10 mouse cellular contexts compared by ENCODE assay signal in the genomic region with DNA sequence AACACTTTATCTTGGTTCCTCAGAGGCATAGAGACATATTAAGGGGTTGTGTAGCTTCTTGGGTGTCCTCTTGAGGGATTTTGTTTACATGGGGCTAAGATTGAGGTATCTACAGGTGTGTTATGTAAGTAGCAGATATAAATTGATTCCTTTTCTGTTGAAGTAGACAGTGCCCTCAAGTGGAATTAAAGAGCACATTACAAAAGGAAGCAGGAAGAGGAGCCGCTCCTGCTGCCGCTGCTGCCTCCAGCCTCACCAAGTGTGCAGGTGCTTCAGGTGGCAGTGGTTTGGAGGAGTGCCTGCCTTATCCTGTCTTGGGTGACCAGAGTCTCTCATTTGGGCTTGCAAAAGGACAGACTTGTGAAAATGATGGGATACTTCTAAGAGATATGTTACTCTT. TPM values are rescaled to one million over a fixed set of nuclear protein-coding genes. Genes with fewer than 3 reads are reported as not detected.
DNase-seq lines count a peak whose midpoint lies in the region; ATAC-seq lines count a peak whose summit lies in the region.
"Had no signal": no experiment of that assay in that cellular context is flagged by ENCODE, and none has a peak within 500 bp of the region (broad histone marks: within the 10 kb centered on the region; RNA-seq: fewer than 3 reads in every experiment).

No protein-coding gene starts in this region.

- no peak overlapping the region for H3K4me2 ChIP-seq in kidney, embryonic 14.5 days (replicated peaks; ENCODE audit: low read depth, low read length)
- H3K4me2 ChIP-seq: midbrain, embryonic 12.5 days had no signal

- ATAC-seq in kidney, embryonic 14.5 days (ENCODE audit: low FRiP score, low TSS enrichment), result no peak
- peak; percentile 29 for ATAC-seq in megakaryocyte progenitor cell, adult 5-6 weeks (replicated peaks; ENCODE audit: poor library complexity)

- no peaks in the 10 kb centered on the region for H3K36me3 ChIP-seq in kidney, embryonic 14.5 days (ENCODE audit: control insufficient read depth, insufficient read depth, low read length)
- H3K36me3 ChIP-seq: midbrain, embryonic 12.5 days had no signal

- WGBS in kidney, embryonic 14.5 days, result 37% methylated on average over 2 of the region's 2 CpGs

- H3K27me3 ChIP-seq in kidney, embryonic 14.5 days (ENCODE audit: control insufficient read depth, insufficient read depth, low read length), result no peaks in the 10 kb centered on the region
- H3K27me3 ChIP-seq: midbrain, embryonic 12.5 days had no signal

- 0 out of 2 replicates have a peak, but pooled peaks cover 5% of the 10 kb centered on the region for H3K4me1 ChIP-seq in kidney, embryonic 14.5 days (ENCODE audit: control insufficient read depth, insufficient read depth, low read length)

- no peak overlapping the region for H3K9ac ChIP-seq in kidney, embryonic 14.5 days (ENCODE audit: low read depth, low read length)
- H3K9ac ChIP-seq: midbrain, embryonic 12.5 days had no signal

- no peak overlapping the region for H3K27ac ChIP-seq in kidney, embryonic 14.5 days (ENCODE audit: low read depth, low read length)
- H3K27ac ChIP-seq: midbrain, embryonic 12.5 days had no signal

- no peaks in the 10 kb centered on the region for H3K9me3 ChIP-seq in kidney, embryonic 14.5 days (ENCODE audit: control insufficient read depth, low read length)
- H3K9me3 ChIP-seq: midbrain, embryonic 12.5 days had no signal

- peak; percentile 18 for DNase-seq in kidney, postnatal 14 days
- DNase-seq in CD4-positive helper T cell, adult 2 months (ENCODE audit: low read depth, low spot score), result peak; percentile 78
- DNase-seq in ZHBTc4 (ENCODE audit: low read depth, low spot score), result peak; percentile 28
- no peak for DNase-seq in embryo, embryonic 11 days
- no peak for DNase-seq in right cerebral cortex, adult 18-20 months
- no peak for DNase-seq in adrenal gland, postnatal 14 days

- H3K4me3 ChIP-seq in kidney, embryonic 14.5 days (ENCODE audit: low read length), result no peak overlapping the region
- H3K4me3 ChIP-seq: midbrain, embryonic 12.5 days had no signal

RNA-seq across cellular contexts. Expression of a gene that starts 4.8 kb away (rescaled TPM):
- 9.0 and 16.6 TPM in 2 replicates for polyA plus RNA-seq in kidney, embryonic 14.5 days (2014; fragmentation: Nextera tagmentation; extraction: Ambion mirVana)
- total RNA-seq in megakaryocyte progenitor cell, adult 5-6 weeks (2015), result 26.3 and 29.2 TPM in 2 replicates
- total RNA-seq in megakaryocyte progenitor cell, adult 5-6 weeks (2017), result 29.9 and 41.3 TPM in 2 replicates
- total RNA-seq in adrenal gland, postnatal 14 days (2021), result 36.6 and 39.8 TPM in 2 replicates

RNA-seq across cellular contexts. Expression of a gene that starts 54.5 kb away (rescaled TPM):
- polyA plus RNA-seq in kidney, embryonic 14.5 days (2014; fragmentation: Nextera tagmentation; extraction: Ambion mirVana), result 0.11 and 0.15 TPM in 2 replicates
- 0.05 and 0.52 TPM in 2 replicates for total RNA-seq in megakaryocyte progenitor cell, adult 5-6 weeks (2015)
- 0.17 and 0.34 TPM in 2 replicates for total RNA-seq in megakaryocyte progenitor cell, adult 5-6 weeks (2017)
- 0.64 and 0.78 TPM in 2 replicates for total RNA-seq in adrenal gland, postnatal 14 days (2021)
- polyA plus RNA-seq: heart, embryonic 14.5 days had no signal

Comparison
In these comparisons a context has a peak if more than half of its experiments do, and no peak if none do; other contexts are left out.
1. DNase-seq: peak in kidney, postnatal 14 days (single experiment), CD4-positive helper T cell, adult 2 months (single experiment) and ZHBTc4 (single experiment); none in embryo, embryonic 11 days (single experiment), right cerebral cortex, adult 18-20 months (single experiment) and adrenal gland, postnatal 14 days (single experiment).